Mouse (Mus musculus): ENCODE measurements around the gene Asic4.

Asic4 gene

DNA sequence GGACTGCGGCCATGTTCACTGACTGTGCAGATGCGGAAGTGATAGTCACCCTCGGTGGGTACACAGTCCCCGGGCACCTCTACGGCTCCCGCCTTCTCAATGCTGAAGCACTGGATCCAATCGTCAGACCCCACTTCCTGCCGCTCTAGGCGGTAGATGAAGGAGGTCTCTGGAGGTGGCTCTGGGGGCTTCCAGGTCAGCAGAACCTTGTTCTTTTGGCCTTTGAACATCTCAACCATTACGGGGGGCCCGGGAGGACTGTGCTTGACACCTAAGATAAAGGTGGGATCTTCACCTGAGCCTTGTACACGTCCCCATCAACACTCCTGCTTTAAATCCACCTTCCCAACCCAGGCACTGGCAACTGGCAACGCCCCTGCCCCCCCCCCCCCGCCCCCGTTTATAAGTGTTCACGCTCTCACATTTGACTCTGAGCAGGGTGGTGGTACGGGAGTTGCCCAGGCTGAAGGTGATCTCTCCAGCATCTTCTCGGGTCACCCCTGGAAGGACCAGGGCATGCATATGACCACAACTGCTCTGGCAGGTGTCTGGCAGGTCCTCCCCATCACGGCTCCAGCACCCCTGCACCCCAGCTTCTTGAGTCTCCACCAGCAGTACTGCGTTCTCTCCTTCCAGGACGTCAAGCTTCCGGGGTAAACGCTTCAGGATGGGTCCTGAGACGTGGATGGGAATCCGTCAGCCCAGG is 52.9 kb downstream of the Asic4 start:
- DNase-seq (ENCODE audit: low read depth): no peak

- DNase-seq (ENCODE audit: low read depth): no peak
Measured at GRCm38 (mm10) chr1:75503651-75503980, 53.4 kb downstream of the Asic4 start.

GRCm38 (mm10) chr1:75504256-75505045 is 54.2 kb downstream of the Asic4 start:
- DNase-seq (ENCODE audit: low read depth): no peak

- no peak for DNase-seq (ENCODE audit: low read depth)
Measured at GRCm38 (mm10) chr1:75505159-75505955, 55.1 kb downstream of the Asic4 start.

- DNase-seq (ENCODE audit: low read depth): no peak
Measured at GRCm38 (mm10) chr1:75505956-75506831, 56.0 kb downstream of the Asic4 start, which contains the start of gene Obsl1. Obsl1 (minus strand) TSS chr1:75506452.

GRCm38 (mm10) chr1:75507006-75507405 is 56.8 kb downstream of the Asic4 start, which contains the start of gene Inha:
Inha (plus strand) TSS chr1:75507077.
- no peak for DNase-seq (ENCODE audit: low read depth)

GRCm38 (mm10) chr1:75509586-75509985 is 59.4 kb downstream of the Asic4 start:
- DNase-seq (ENCODE audit: low read depth): no peak

DNA sequence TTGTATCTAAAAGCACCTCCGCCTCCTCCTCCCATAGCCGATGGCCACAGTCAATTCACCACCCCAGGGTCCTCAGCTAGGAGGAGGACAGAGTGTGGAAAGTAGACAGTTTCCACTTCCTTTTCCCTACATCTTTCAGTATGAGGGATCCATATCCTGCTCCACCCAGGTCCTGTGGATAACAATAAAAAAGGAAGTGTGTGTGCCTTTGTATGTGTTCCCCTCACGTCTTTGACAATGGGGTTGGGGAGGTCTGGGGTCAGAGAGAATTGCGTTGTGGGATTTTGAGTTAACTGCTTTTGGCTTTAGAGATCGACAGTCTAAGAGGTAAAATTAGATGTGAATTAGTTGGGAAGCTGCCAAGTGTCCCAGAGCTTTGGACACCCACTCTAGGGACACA is 59.9 kb downstream of the Asic4 start:
- DNase-seq (ENCODE audit: low read depth): no peak

DNA sequence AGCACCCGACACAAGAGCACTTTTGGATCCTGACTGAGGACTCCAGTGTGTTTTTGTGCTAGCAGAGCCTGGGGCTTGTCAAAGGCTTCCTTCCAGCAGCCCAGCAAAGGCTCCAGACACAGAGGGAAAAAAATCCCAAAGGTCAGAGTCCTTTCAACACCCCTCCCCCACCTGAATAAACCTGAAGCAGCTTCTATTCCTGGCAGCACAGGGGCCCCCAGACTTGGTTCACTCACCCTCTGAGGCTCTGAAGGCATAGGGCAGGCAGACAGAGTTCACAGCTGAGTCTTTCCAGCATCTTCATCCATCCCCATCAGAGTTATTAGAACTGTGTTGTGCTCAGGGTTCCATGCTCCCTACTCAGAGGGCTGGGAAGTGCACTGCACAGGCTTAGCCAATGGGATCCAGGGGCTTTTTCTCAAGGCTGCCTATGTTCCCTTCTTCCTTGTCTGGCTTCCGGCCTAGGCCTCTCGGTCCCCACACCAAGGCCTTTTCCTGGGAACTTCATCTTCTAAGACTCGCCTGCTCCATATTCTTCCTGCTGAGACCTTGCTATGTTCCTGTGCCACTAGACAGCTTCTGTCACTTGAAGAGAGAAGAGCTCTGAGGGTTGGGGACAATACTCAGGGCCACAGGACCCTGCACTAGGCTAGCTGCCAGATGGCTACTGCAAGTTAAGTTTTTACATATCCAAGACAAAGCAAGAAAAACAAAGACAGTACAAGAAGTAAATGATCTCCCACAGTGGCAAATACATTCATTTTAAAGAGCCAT is 61.4 kb downstream of the Asic4 start:
- no peak for DNase-seq (ENCODE audit: low read depth)

- no peak for DNase-seq (ENCODE audit: low read depth)
Measured at GRCm38 (mm10) chr1:75512550-75512949, 62.3 kb downstream of the Asic4 start.

DNA sequence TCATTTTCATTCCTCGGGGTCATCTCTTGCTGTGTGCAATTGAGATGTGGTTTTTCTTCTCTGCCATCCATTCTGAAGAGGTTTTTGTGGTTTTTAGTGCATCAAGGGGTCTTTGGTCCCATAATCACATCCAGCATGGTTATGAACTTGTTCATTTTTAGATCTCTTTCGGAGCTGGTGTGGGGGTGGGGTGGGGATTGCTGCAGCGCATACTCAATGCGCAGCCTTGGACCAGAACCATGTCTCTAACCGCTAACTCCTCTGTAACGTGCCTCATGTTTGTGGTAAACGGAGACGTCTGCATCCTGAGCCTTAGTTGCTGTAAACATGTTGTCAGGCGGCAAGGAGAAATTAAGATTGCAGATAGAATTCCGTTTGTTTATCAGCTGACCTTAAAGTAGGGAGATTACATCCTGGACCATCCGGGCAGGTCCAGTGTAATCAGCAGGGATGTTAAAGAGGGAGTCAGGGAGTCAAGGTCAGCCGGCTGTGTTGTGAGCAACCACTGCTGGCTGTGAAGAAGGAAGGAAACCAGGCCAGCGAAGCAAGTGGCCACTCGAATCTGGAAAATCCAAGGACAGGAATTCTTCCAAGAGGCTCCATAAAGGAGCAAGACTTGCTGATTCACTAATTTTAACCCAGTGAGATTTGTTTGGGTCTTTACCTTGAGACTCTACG is 66.6 kb downstream of the Asic4 start:
- DNase-seq (ENCODE audit: low read depth): no peak

GRCm38 (mm10) chr1:75517984-75518383 is 67.7 kb downstream of the Asic4 start:
- DNase-seq (ENCODE audit: low read depth): no peak

DNA sequence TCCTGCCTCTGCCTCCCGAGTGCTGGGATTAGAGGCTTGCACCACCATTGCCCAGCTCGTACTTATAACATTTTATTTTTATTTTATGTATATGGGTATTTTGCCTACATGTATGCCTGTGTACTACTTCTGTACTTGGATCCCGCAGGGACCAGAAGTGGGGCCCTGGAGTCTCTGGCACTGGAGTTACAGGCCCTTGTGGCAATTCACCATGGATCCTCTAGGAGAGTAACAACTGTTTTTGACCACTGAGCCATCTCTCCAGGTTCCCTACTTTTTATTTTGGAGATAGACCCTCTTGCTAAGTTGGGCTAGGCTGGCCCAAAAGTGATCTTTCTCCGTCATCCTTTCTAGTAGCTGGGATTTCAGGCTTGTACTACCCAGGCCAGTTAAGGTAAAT is 68.2 kb downstream of the Asic4 start:
- DNase-seq (ENCODE audit: low read depth): no peak

- no peak for DNase-seq (ENCODE audit: low read depth)
Measured at GRCm38 (mm10) chr1:75519576-75519975, 69.3 kb downstream of the Asic4 start.

DNA sequence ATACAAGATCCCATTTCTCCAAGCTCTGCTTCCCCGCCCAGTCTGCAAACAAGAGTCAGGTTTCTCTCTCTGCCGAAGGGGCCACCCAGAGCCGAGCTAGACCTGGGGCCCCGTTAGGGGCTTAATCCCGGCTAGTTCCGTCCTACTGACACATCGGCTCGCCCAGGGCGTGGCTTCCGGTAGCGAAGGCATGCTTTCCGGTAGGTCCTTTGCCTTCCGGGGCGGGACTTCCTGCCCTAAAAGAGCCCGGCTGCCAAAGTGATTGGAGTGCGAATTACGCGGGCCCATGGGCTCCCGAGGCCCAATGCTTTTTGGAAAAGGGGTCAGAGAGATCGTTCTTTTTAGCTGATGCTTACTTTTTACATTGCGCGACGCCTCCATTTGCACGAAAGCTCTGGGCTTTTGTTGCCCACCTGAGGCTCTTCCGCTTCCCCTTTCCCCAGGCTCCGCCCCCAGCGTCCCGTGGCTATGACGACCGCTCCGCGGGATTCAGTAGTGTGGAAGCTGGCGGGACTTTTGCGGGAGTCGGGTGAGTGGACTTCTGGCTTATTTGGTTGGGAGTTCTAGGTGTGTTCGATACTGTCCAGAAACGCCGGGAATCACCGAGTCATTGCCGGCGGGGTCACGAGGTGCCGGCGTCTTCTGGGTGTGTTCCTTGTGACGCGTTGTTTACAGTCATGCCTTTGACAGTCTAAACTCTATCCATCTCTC is 71.2 kb downstream of the Asic4 start, which contains the start of gene Stk11ip:
Gene Stk11ip (plus strand): TSS at position 209 of the 711 bp plus-strand sequence.
- peak; percentile 83 for DNase-seq (ENCODE audit: low read depth)

Measured in fibroblast of lung, adult 2 months (primary cell).